Mouse (Mus musculus): ENCODE results near the gene Thoc2.
"Not testable (repeated sequence)": the region's sequence is repeated elsewhere in the genome, so short reads cannot be mapped to it uniquely, and the experiment has no call there.

Gene Thoc2

GRCm38 (mm10) chrX:41920574-41920973 lies at the start of gene Thoc2:
Gene Thoc2, minus strand, starts transcription at chrX:41920674.
- POLR2A ChIA-PET: interaction anchor here in 1 of 4 experiments (1.3 kb wide), 1 partner anchor 9 kb away, joined by 3 read pairs; no protein-coding TSS in a partner anchor
- CTCF ChIA-PET: no interaction called here

- POLR2A ChIA-PET: no interaction called here
- CTCF ChIA-PET: interaction anchor here in 1 of 4 experiments (0.7 kb wide), 1 partner anchor 229 kb away, joined by 5 read pairs; no protein-coding TSS in a partner anchor
Observed at GRCm38 (mm10) chrX:41970096-41970495, 49.6 kb upstream of the Thoc2 start.

- ChIA-PET CTCF (interaction anchor here in 2 of 4 experiments (0.5 to 0.7 kb wide), 2 partner anchors 70 to 228 kb away, joined by 3 to 5 read pairs; no protein-coding TSS in a partner anchor), POLR2A (interaction anchor here in 1 of 4 experiments (0.6 kb wide), 1 partner anchor 58 kb away, joined by 3 read pairs; no protein-coding TSS in a partner anchor)
Observed at GRCm38 (mm10) chrX:41969341-41969740, 48.9 kb upstream of the Thoc2 start.

- POLR2A ChIA-PET: interaction anchor here in 1 of 4 experiments (0.6 kb wide), 1 partner anchor 119 kb away, joined by 4 read pairs; no protein-coding TSS in a partner anchor
- CTCF ChIA-PET: interaction anchor here in 2 of 4 experiments (0.9 to 1.2 kb wide), 2 partner anchors 8 to 28 kb away, joined by 3 read pairs; no protein-coding TSS in a partner anchor
Observed at GRCm38 (mm10) chrX:41957161-41957560, 36.7 kb upstream of the Thoc2 start.

- POLR2A ChIA-PET: no interaction called here
- CTCF ChIA-PET: no interaction called here
Observed at GRCm38 (mm10) chrX:41941840-41942239, 21.4 kb upstream of the Thoc2 start.

GRCm38 (mm10) chrX:41931821-41932220 lies 11.3 kb upstream of the Thoc2 start:
- CTCF ChIA-PET: not testable (repeated sequence)
- POLR2A ChIA-PET: interaction anchor here in 1 of 4 experiments (1.2 to 1.5 kb wide), 2 partner anchors 13 to 20 kb away, joined by 3 to 4 read pairs; no protein-coding TSS in a partner anchor

- ChIA-PET POLR2A (interaction anchor here (0.5 to 3.8 kb wide), 7 partner anchors 13 to 142 kb away, joined by 3 to 26 read pairs (median 3); no protein-coding TSS in a partner anchor), CTCF (no interaction called here)
Observed at GRCm38 (mm10) chrX:41924708-41925107, 4.2 kb upstream of the Thoc2 start.

GRCm38 (mm10) chrX:41912061-41912401 lies 8.4 kb downstream of the Thoc2 start:
- POLR2A ChIA-PET: interaction anchor here (0.5 to 4.3 kb wide), 39 partner anchors 9 to 658 kb away, joined by 3 to 26 read pairs (median 3); partner anchors contain the start of genes Stag2 (in 1 of the 4) and Thoc2 (in 1 of the 4)

GRCm38 (mm10) chrX:41911390-41912060 lies 8.9 kb downstream of the Thoc2 start:
- CTCF ChIA-PET: interaction anchor here in 1 of 4 experiments (0.6 kb wide), 1 partner anchor 248 kb away, joined by 4 read pairs; no protein-coding TSS in a partner anchor
- POLR2A ChIA-PET: interaction anchor here (0.5 to 4.3 kb wide), 41 partner anchors 8 to 686 kb away, joined by 3 to 26 read pairs (median 3); partner anchors contain the start of gene Thoc2 (in 1 of the 4)

More at GRCm38 (mm10) chrX:41912061-41912401, 8.4 kb downstream of the Thoc2 start:
- CTCF ChIA-PET: interaction anchor here in 1 of 4 experiments (0.6 kb wide), 1 partner anchor 652 kb away, joined by 7 read pairs; no protein-coding TSS in a partner anchor

- CTCF ChIA-PET: interaction anchor here in 1 of 4 experiments (0.6 kb wide), 1 partner anchor 249 kb away, joined by 4 read pairs; no protein-coding TSS in a partner anchor
- POLR2A ChIA-PET: interaction anchor here (0.6 to 4.3 kb wide), 14 partner anchors 9 to 687 kb away, joined by 3 to 26 read pairs (median 4); no protein-coding TSS in a partner anchor
Observed at GRCm38 (mm10) chrX:41910981-41911380, 9.5 kb downstream of the Thoc2 start.

- POLR2A ChIA-PET: interaction anchor here in 3 of 4 experiments (0.6 to 4.3 kb wide), 12 partner anchors 9 to 323 kb away, joined by 3 to 26 read pairs (median 4); no protein-coding TSS in a partner anchor
- CTCF ChIA-PET: no interaction called here
Observed at GRCm38 (mm10) chrX:41910471-41910870, 10.0 kb downstream of the Thoc2 start.

- POLR2A ChIA-PET: no interaction called here
- CTCF ChIA-PET: no interaction called here
Observed at GRCm38 (mm10) chrX:41884759-41885505, 35.5 kb downstream of the Thoc2 start.

- ChIA-PET CTCF (no interaction called here), POLR2A (no interaction called here)
Observed at GRCm38 (mm10) chrX:41876581-41876980, 43.9 kb downstream of the Thoc2 start.

- CTCF ChIA-PET: interaction anchor here in 1 of 4 experiments (0.6 kb wide), 1 partner anchor 27 kb away, joined by 6 read pairs; no protein-coding TSS in a partner anchor
- POLR2A ChIA-PET: interaction anchor here in 1 of 4 experiments (0.5 kb wide), 1 partner anchor 9 kb away, joined by 5 read pairs; no protein-coding TSS in a partner anchor
Observed at GRCm38 (mm10) chrX:41837823-41838222, 82.7 kb downstream of the Thoc2 start.

GRCm38 (mm10) chrX:41805592-41805991 lies 114.9 kb downstream of the Thoc2 start:
- CTCF ChIA-PET: no interaction called here
- POLR2A ChIA-PET: no interaction called here

GRCm38 (mm10) chrX:41793303-41793702 lies 127.2 kb downstream of the Thoc2 start:
- CTCF ChIA-PET: no interaction called here
- POLR2A ChIA-PET: no interaction called here

All from embryonic stem cell, embryonic (primary cell).